Mouse (Mus musculus) stomach, embryonic 14.5 days (tissue): ENCODE results near the gene Zfp512b. TPM values are rescaled to one million over a fixed set of nuclear protein-coding genes. Genes with fewer than 3 reads are reported as not detected.

Source experiments
- ATAC-seq: fragments of 200-750 bp; cut with Nextera tagmentation; 2 replicates; pipeline ENCODE4 v1.8.0; 2017; ENCODE audit warnings: low read depth, moderate TSS enrichment; ENCODE audit not compliant: insufficient number of reproducible peaks, insufficient read depth, low FRiP score
- H3K27ac ChIP-seq: fragments of 300-500 bp; sonication (generic); 2 replicates; pipeline ENCODE4 v1.5.1; 2014; ENCODE audit warnings: mild to moderate bottlenecking, low read length, moderate library complexity, mixed read lengths
- H3K27me3 ChIP-seq: fragments of 300-500 bp; sonication (generic); 2 replicates; pipeline ENCODE4 v1.6.1; 2014; ENCODE audit warnings: low read length, control low read depth, mixed read lengths; ENCODE audit not compliant: control insufficient read depth, insufficient read depth
- H3K36me3 ChIP-seq: fragments of 300-500 bp; sonication (generic); 2 replicates; pipeline ENCODE4 v1.6.1; 2014; ENCODE audit warnings: mild to moderate bottlenecking, control low read depth, low read length, moderate library complexity, mixed read lengths; ENCODE audit not compliant: control insufficient read depth, insufficient read depth
- H3K4me1 ChIP-seq: fragments of 300-500 bp; sonication (generic); 2 replicates; pipeline ENCODE4 v1.6.1; 2014; ENCODE audit warnings: low read length, control low read depth, mixed read lengths; ENCODE audit not compliant: control insufficient read depth, insufficient read depth
- H3K4me2 ChIP-seq: fragments of 300-500 bp; sonication (generic); replicated peaks from 2 replicates; pipeline ENCODE4 v1.6.1; 2014; ENCODE audit warnings: low read depth, low read length, control low read depth
- H3K4me3 ChIP-seq: fragments of 300-500 bp; sonication (generic); 2 replicates; pipeline ENCODE4 v1.5.1; 2014; ENCODE audit warnings: low read depth, low read length, control low read depth
- H3K9ac ChIP-seq: fragments of 300-500 bp; sonication (generic); replicated peaks from 2 replicates; pipeline ENCODE4 v1.6.1; 2014; ENCODE audit warnings: low read depth, mild to moderate bottlenecking, control low read depth, low read length, moderate library complexity, mixed read lengths
- H3K9me3 ChIP-seq: fragments of 300-500 bp; sonication (generic); 2 replicates; pipeline ENCODE4 v1.6.1; 2016; ENCODE audit warnings: low read depth, low read length, control low read depth; ENCODE audit not compliant: control insufficient read depth
- WGBS: fragments of 180-500 bp; shearing (Covaris S2); extraction: QIAGEN DNeasy Blood & Tissue Kit; methylation state at CpG from one replicate; pipeline ENCODE4 v1.1.7; 2014; 5-methylcytosine and 5-hydroxymethylcytosine counted together
- polyA plus RNA-seq: library from polyadenylated mRNA; unstranded; fragments of >200 nt; fragmentation: Nextera tagmentation; extraction: Ambion mirVana; gene quantifications from 2 replicates; pipeline ENCODE4 v1.2.1, GENCODE M21; 2014

Gene Zfp512b
- polyA plus RNA-seq, 1 experiment from 2014 or later, result 51.6 TPM

GRCm38 (mm10) chr2:181579681-181580080 lies 12.9 kb downstream of the Zfp512b start:
- Histone ChIP-seq H3K9me3 (no peaks in the 10 kb centered on the region), H3K4me2 (no peak overlapping the region), H3K27me3 (no peaks in the 10 kb centered on the region), H3K4me1 (peaks cover 25% of the 10 kb centered on the region), H3K27ac (no peak overlapping the region), H3K36me3 (peaks cover 15% of the 10 kb centered on the region), H3K9ac (no peak overlapping the region), H3K4me3 (no peak overlapping the region)
- WGBS, result 88% methylated on average over 1 of the region's 1 CpGs
- ATAC-seq, result no peak

GRCm38 (mm10) chr2:181578790-181579618 lies 13.6 kb downstream of the Zfp512b start:
- Histone ChIP-seq H3K4me1 (peaks cover 25% of the 10 kb centered on the region), H3K4me2 (peak overlapping the region; percentile 18), H3K4me3 (no peak overlapping the region), H3K36me3 (peaks cover 12% of the 10 kb centered on the region), H3K27ac (no peak overlapping the region), H3K27me3 (no peaks in the 10 kb centered on the region), H3K9me3 (no peaks in the 10 kb centered on the region), H3K9ac (no peak overlapping the region)
- no peak for ATAC-seq
- WGBS, result 18% methylated on average over 5 of the region's 5 CpGs

GRCm38 (mm10) chr2:181577981-181578581 lies 14.5 kb downstream of the Zfp512b start:
- WGBS, result 71% methylated on average over 7 of the region's 7 CpGs
- Histone ChIP-seq H3K36me3 (peaks cover 8% of the 10 kb centered on the region; the same call in 1 of the 2 replicates), H3K27me3 (no peaks in the 10 kb centered on the region), H3K27ac (no peak overlapping the region), H3K9ac (no peak overlapping the region), H3K9me3 (no peaks in the 10 kb centered on the region), H3K4me2 (no peak overlapping the region), H3K4me3 (no peak overlapping the region), H3K4me1 (peaks cover 25% of the 10 kb centered on the region)
- ATAC-seq, result no peak

GRCm38 (mm10) chr2:181577126-181577525 lies 15.5 kb downstream of the Zfp512b start:
- Histone ChIP-seq H3K27ac (no peak overlapping the region), H3K36me3 (peaks cover 14% of the 10 kb centered on the region; the same call in 1 of the 2 replicates), H3K27me3 (no peaks in the 10 kb centered on the region), H3K4me3 (no peak overlapping the region), H3K9ac (no peak overlapping the region), H3K4me2 (no peak overlapping the region), H3K9me3 (no peaks in the 10 kb centered on the region), H3K4me1 (peaks cover 25% of the 10 kb centered on the region)
- ATAC-seq, result no peak
- WGBS, result 69% methylated on average over 2 of the region's 2 CpGs

DNA sequence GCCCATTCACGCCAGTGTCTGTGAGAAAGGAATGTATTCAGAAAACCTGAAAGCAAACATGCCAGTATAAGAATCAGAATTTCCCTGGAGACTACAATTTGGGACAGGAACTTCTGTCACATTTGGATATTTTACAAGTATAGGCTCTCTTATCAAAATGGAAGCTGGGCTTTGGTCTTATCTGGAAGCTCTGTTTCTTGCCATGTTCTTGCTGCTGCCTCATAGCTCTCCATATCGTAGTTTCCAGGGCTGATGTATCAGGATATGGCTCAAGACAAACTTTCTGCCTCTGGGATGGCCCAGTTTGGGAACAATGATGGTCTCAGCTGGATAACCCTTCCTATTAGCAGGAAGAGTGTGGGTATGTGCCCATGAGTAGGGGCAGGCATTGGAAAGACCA lies 16.0 kb downstream of the Zfp512b start:
- H3K9ac ChIP-seq, result no peak overlapping the region
- 90% methylated on average over 2 of the region's 2 CpGs for WGBS
- H3K9me3 ChIP-seq, result no peaks in the 10 kb centered on the region
- no peak overlapping the region for H3K4me2 ChIP-seq
- peaks cover 19% of the 10 kb centered on the region; the same call in 1 of the 2 replicates for H3K36me3 ChIP-seq
- H3K4me3 ChIP-seq, result no peak overlapping the region
- H3K4me1 ChIP-seq, result peaks cover 25% of the 10 kb centered on the region
- H3K27me3 ChIP-seq, result no peaks in the 10 kb centered on the region
- no peak for ATAC-seq
- H3K27ac ChIP-seq, result no peak overlapping the region

GRCm38 (mm10) chr2:181574921-181575545 lies 17.6 kb downstream of the Zfp512b start:
- Histone ChIP-seq H3K27me3 (no peaks in the 10 kb centered on the region), H3K4me3 (no peak overlapping the region), H3K9me3 (no peaks in the 10 kb centered on the region), H3K9ac (no peak overlapping the region), H3K36me3 (peaks cover 20% of the 10 kb centered on the region; the same call in 1 of the 2 replicates), H3K27ac (no peak overlapping the region), H3K4me1 (peaks cover 18% of the 10 kb centered on the region), H3K4me2 (no peak overlapping the region)
- no peak for ATAC-seq
- 90% methylated on average over 7 of the region's 7 CpGs for WGBS

- Histone ChIP-seq H3K9me3 (no peaks in the 10 kb centered on the region), H3K9ac (no peak overlapping the region), H3K4me3 (no peak overlapping the region), H3K36me3 (peaks cover 25% of the 10 kb centered on the region; the same call in 1 of the 2 replicates), H3K27ac (no peak overlapping the region), H3K27me3 (no peaks in the 10 kb centered on the region), H3K4me1 (0 out of 2 replicates have a peak, but pooled peaks cover 10% of the 10 kb centered on the region), H3K4me2 (no peak overlapping the region)
- no peak for ATAC-seq
- WGBS, result 88% methylated on average over 9 of the region's 9 CpGs
Observed at GRCm38 (mm10) chr2:181573961-181574360, 18.6 kb downstream of the Zfp512b start.
